Mouse (Mus musculus): Measurements from ENCODE around the gene Gm20388.

GRCm38 (mm10) chr8:122720070-122720729 lies 2809.6 kb downstream of the Gm20388 start:
- TF ChIP-seq CTCF (IDR thresholded peaks at IDR 0.05; ENCODE audit: extremely low read depth, insufficient read depth, low read length), result no peak
- no peak for TF ChIP-seq POLR2A (IDR thresholded peaks at IDR 0.05; ENCODE audit: extremely low read depth, insufficient read depth, low read length)

All from cortical plate, adult 2 months (tissue).